ENCODE assay signal across 9 mouse cellular contexts in genomic region chr15:77929804-77930203, GRCm38 (mm10). TPM values are rescaled to one million over a fixed set of nuclear protein-coding genes. Genes with fewer than 3 reads are reported as not detected.
A peak's percentile ranks its signal among the peaks of the same experiment; 100 is the strongest.
DNase-seq lines count a peak whose midpoint lies in the region; ATAC-seq and TF ChIP-seq lines count a peak whose summit lies in the region.
"Had no signal": no experiment of that assay in that cellular context is flagged by ENCODE, and none has a peak within 500 bp of the region (broad histone marks: within the 10 kb centered on the region; RNA-seq: fewer than 3 reads in every experiment).

No protein-coding gene starts in this region.

- H3K9me3 ChIP-seq in kidney, postnatal 0 days (replicated peaks; ENCODE audit: low read length): no peaks in the 10 kb centered on the region
- no peaks in the 10 kb centered on the region for H3K9me3 ChIP-seq in embryonic facial prominence, embryonic 10.5 days
- H3K9me3 ChIP-seq in intestine, embryonic 14.5 days (ENCODE audit: control insufficient read depth, low read length): no peaks in the 10 kb centered on the region
- no peaks in the 10 kb centered on the region for H3K9me3 ChIP-seq in neural tube, embryonic 12.5 days

- TF ChIP-seq CTCF in kidney, postnatal 0 days (IDR thresholded peaks at IDR 0.05; ENCODE audit: low read depth): no peak

- ATAC-seq in kidney, postnatal 0 days (replicated peaks; ENCODE audit: low FRiP score, low read depth): no peak
- no peak for ATAC-seq in intestine, embryonic 14.5 days (replicated peaks; ENCODE audit: low FRiP score, low TSS enrichment, low read depth)
- ATAC-seq in neural tube, embryonic 12.5 days (ENCODE audit: low FRiP score, low read depth): no peak

- H3K27me3 ChIP-seq in kidney, postnatal 0 days (ENCODE audit: insufficient read depth, low read length): no peaks in the 10 kb centered on the region
- no peaks in the 10 kb centered on the region for H3K27me3 ChIP-seq in embryonic facial prominence, embryonic 10.5 days (replicated peaks; ENCODE audit: low read depth, poor library complexity, severe bottlenecking)
- no peaks in the 10 kb centered on the region for H3K27me3 ChIP-seq in intestine, embryonic 14.5 days (replicated peaks; ENCODE audit: control insufficient read depth, insufficient read depth, low read length)
- no peaks in the 10 kb centered on the region for H3K27me3 ChIP-seq in neural tube, embryonic 12.5 days (replicated peaks)

- H3K27ac ChIP-seq in kidney, postnatal 0 days: no peak overlapping the region
- H3K27ac ChIP-seq in embryonic facial prominence, embryonic 10.5 days (replicated peaks): peak overlapping the region; percentile 86; the same call in 1 of the 2 replicates
- no peak overlapping the region for H3K27ac ChIP-seq in intestine, embryonic 14.5 days (ENCODE audit: low read depth)
- no peak overlapping the region for H3K27ac ChIP-seq in neural tube, embryonic 12.5 days

- peak overlapping the region; percentile 75 for H3K4me2 ChIP-seq in kidney, postnatal 0 days (ENCODE audit: low read length)
- peak overlapping the region; percentile 73 for H3K4me2 ChIP-seq in intestine, embryonic 14.5 days (ENCODE audit: low read length)
- H3K4me2 ChIP-seq in neural tube, embryonic 12.5 days (replicated peaks): peak overlapping the region; percentile 80

- H3K4me3 ChIP-seq in kidney, postnatal 0 days (replicated peaks; ENCODE audit: low read depth, low read length): peak overlapping the region; percentile 77; the same call in 1 of the 2 replicates
- H3K4me3 ChIP-seq in embryonic facial prominence, embryonic 10.5 days: peak overlapping the region; percentile 80
- peak overlapping the region; percentile 73 for H3K4me3 ChIP-seq in intestine, embryonic 14.5 days (ENCODE audit: low read depth, low read length)
- H3K4me3 ChIP-seq in neural tube, embryonic 12.5 days: peak overlapping the region; percentile 67; the same call in 1 of the 2 replicates

- 48% methylated on average over 8 of the region's 8 CpGs for WGBS in kidney, postnatal 0 days
- WGBS in embryonic facial prominence, embryonic 10.5 days: 58% methylated on average over 8 of the region's 8 CpGs
- WGBS in intestine, embryonic 14.5 days: 50% methylated on average over 8 of the region's 8 CpGs
- 60% methylated on average over 8 of the region's 8 CpGs for WGBS in neural tube, embryonic 12.5 days

- H3K4me1 ChIP-seq in kidney, postnatal 0 days (replicated peaks; ENCODE audit: insufficient read depth, low read length): peaks cover 15% of the 10 kb centered on the region
- H3K4me1 ChIP-seq in embryonic facial prominence, embryonic 10.5 days: peaks cover 33% of the 10 kb centered on the region
- H3K4me1 ChIP-seq in intestine, embryonic 14.5 days (replicated peaks; ENCODE audit: control insufficient read depth, insufficient read depth, low read length): peaks cover 6% of the 10 kb centered on the region; the same call in 1 of the 2 replicates
- H3K4me1 ChIP-seq in neural tube, embryonic 12.5 days: peaks cover 21% of the 10 kb centered on the region

- peaks cover 4% of the 10 kb centered on the region; the same call in 1 of the 2 replicates for H3K36me3 ChIP-seq in kidney, postnatal 0 days (ENCODE audit: insufficient read depth, low read length)
- H3K36me3 ChIP-seq in embryonic facial prominence, embryonic 10.5 days (replicated peaks): peaks cover 27% of the 10 kb centered on the region
- H3K36me3 ChIP-seq in intestine, embryonic 14.5 days (ENCODE audit: control insufficient read depth, insufficient read depth, low read length): peaks cover 19% of the 10 kb centered on the region
- peaks cover 10% of the 10 kb centered on the region for H3K36me3 ChIP-seq in neural tube, embryonic 12.5 days

- peak overlapping the region; percentile 53; the same call in 1 of the 2 replicates for H3K9ac ChIP-seq in kidney, postnatal 0 days (ENCODE audit: low read depth, low read length)
- H3K9ac ChIP-seq in intestine, embryonic 14.5 days (ENCODE audit: low read length): no peak overlapping the region
- 0 out of 2 replicates have a peak overlapping the region, but pooled peaks have one; percentile 53 for H3K9ac ChIP-seq in neural tube, embryonic 12.5 days

- DNase-seq in kidney, postnatal 0 days (ENCODE audit: low spot score): no peak
- DNase-seq in kidney, postnatal 4 days: no peak
- DNase-seq in embryonic facial prominence, embryonic 10.5 days (ENCODE audit: low spot score): no peak
- no peak for DNase-seq in intestine, embryonic 14.5 days (ENCODE audit: low spot score)
- DNase-seq in layer of hippocampus, postnatal 14 days (ENCODE audit: low spot score in 2 of 2): no peak
- DNase-seq in cerebellum, postnatal 25 days: no peak
- no peak for DNase-seq in Muller cell, postnatal 12 days (ENCODE audit: inconsistent ontology term)
- DNase-seq: thymus, adult 2 months had no signal

RNA-seq across cellular contexts. Expression of gene Txn2, which starts 1.0 kb away (rescaled TPM):
- 245 and 253 TPM in 2 replicates for polyA plus RNA-seq in kidney, postnatal 0 days (2015; fragmentation: Nextera tagmentation; extraction: Ambion mirVana)
- 287 and 289 TPM in 2 replicates for polyA plus RNA-seq in embryonic facial prominence, embryonic 10.5 days (2016; fragmentation: Nextera tagmentation; extraction: Ambion mirVana)
- polyA plus RNA-seq in intestine, embryonic 14.5 days (2014; fragmentation: Nextera tagmentation; extraction: Ambion mirVana): 324 and 325 TPM in 2 replicates
- 208 and 218 TPM in 2 replicates for polyA plus RNA-seq in neural tube, embryonic 12.5 days (2016; fragmentation: Nextera tagmentation; extraction: Ambion mirVana)
- 100 to 1,000 TPM; 106 to 116 TPM for total RNA-seq in layer of hippocampus, postnatal 14 days (2021)

RNA-seq across cellular contexts. Expression of gene Foxred2, which starts 26.7 kb away (rescaled TPM):
- 3.2 TPM in 2 replicates for polyA plus RNA-seq in kidney, postnatal 0 days (2015; fragmentation: Nextera tagmentation; extraction: Ambion mirVana)
- 7.2 and 7.3 TPM in 2 replicates for polyA plus RNA-seq in embryonic facial prominence, embryonic 10.5 days (2016; fragmentation: Nextera tagmentation; extraction: Ambion mirVana)
- polyA plus RNA-seq in intestine, embryonic 14.5 days (2014; fragmentation: Nextera tagmentation; extraction: Ambion mirVana): 4.6 and 4.7 TPM in 2 replicates
- polyA plus RNA-seq in neural tube, embryonic 12.5 days (2016; fragmentation: Nextera tagmentation; extraction: Ambion mirVana): 5.5 and 6.2 TPM in 2 replicates
- total RNA-seq in layer of hippocampus, postnatal 14 days (2021): 10 to 100 TPM; 10.5 to 11.6 TPM

RNA-seq across cellular contexts. Expression of gene Eif3d, which starts 40.8 kb away (rescaled TPM):
- polyA plus RNA-seq in kidney, postnatal 0 days (2015; fragmentation: Nextera tagmentation; extraction: Ambion mirVana): 120 and 132 TPM in 2 replicates
- polyA plus RNA-seq in embryonic facial prominence, embryonic 10.5 days (2016; fragmentation: Nextera tagmentation; extraction: Ambion mirVana): 249 and 271 TPM in 2 replicates
- 224 and 235 TPM in 2 replicates for polyA plus RNA-seq in intestine, embryonic 14.5 days (2014; fragmentation: Nextera tagmentation; extraction: Ambion mirVana)
- 204 and 205 TPM in 2 replicates for polyA plus RNA-seq in neural tube, embryonic 12.5 days (2016; fragmentation: Nextera tagmentation; extraction: Ambion mirVana)
- total RNA-seq in layer of hippocampus, postnatal 14 days (2021): 100 to 1,000 TPM in 1 of 2 experiments, 10 to 100 TPM in 1; 99.5 to 100 TPM
